Mouse (Mus musculus) forebrain, embryonic 16.5 days (tissue): Measurements from ENCODE around the gene Olfr77. TPM values are rescaled to one million over a fixed set of nuclear protein-coding genes. Genes with fewer than 3 reads are reported as not detected.

Experiments used
- ATAC-seq: fragments of 200-750 bp; cut with Nextera tagmentation; 2 replicates; pipeline ENCODE4 v1.8.0; 2017; ENCODE audit warnings: mild to moderate bottlenecking, moderate library complexity
- H3K27ac ChIP-seq: fragments of 300-500 bp; sonication (generic); 2 replicates; pipeline ENCODE4 v1.5.1; 2014; ENCODE audit warnings: low read length, control low read depth
- H3K27me3 ChIP-seq: fragments of 300-500 bp; sonication (generic); replicated peaks from 2 replicates; pipeline ENCODE4 v1.6.1; 2014; ENCODE audit warnings: low read length; ENCODE audit not compliant: control insufficient read depth, insufficient read depth
- H3K36me3 ChIP-seq: fragments of 300-500 bp; sonication (generic); 2 replicates; pipeline ENCODE4 v1.6.1; 2014; ENCODE audit not compliant: control insufficient read depth, insufficient read depth
- H3K4me1 ChIP-seq: fragments of 300-500 bp; sonication (generic); replicated peaks from 2 replicates; pipeline ENCODE4 v1.6.1; 2014; ENCODE audit warnings: low read length; ENCODE audit not compliant: control insufficient read depth, insufficient read depth
- H3K4me2 ChIP-seq: fragments of 300-500 bp; sonication (generic); 2 replicates; pipeline ENCODE4 v1.6.1; 2014; ENCODE audit warnings: mild to moderate bottlenecking, low read length, control low read depth
- H3K4me3 ChIP-seq: fragments of 300-500 bp; sonication (generic); replicated peaks from 2 replicates; pipeline ENCODE4 v1.5.1; 2014; ENCODE audit warnings: mild to moderate bottlenecking, low read length, control low read depth
- H3K9ac ChIP-seq: fragments of 300-500 bp; sonication (generic); replicated peaks from 2 replicates; pipeline ENCODE4 v1.6.1; 2014; ENCODE audit warnings: low read depth, low read length, control low read depth
- H3K9me3 ChIP-seq: fragments of 300-500 bp; sonication (generic); 2 replicates; pipeline ENCODE4 v1.6.1; 2016; ENCODE audit warnings: low read length; ENCODE audit not compliant: control insufficient read depth
- WGBS: fragments of 180-500 bp; shearing (Covaris S2); extraction: QIAGEN DNeasy Blood & Tissue Kit; methylation state at CpG from one replicate; pipeline ENCODE4 v1.1.7; 2014; 5-methylcytosine and 5-hydroxymethylcytosine counted together
- polyA plus RNA-seq: library from polyadenylated mRNA; unstranded; fragments of >200 nt; fragmentation: Nextera tagmentation; extraction: Ambion mirVana; gene quantifications from 2 replicates; pipeline ENCODE4 v1.2.1, GENCODE M21; 2015

Olfr77 gene
- polyA plus RNA-seq, result 0.14 and 0.17 TPM in 2 replicates

- Histone ChIP-seq H3K36me3 (no peaks in the 10 kb centered on the region), H3K9ac (no peak within 1 kb of the TSS), H3K4me1 (no peaks in the 10 kb centered on the region), H3K4me2 (no peak within 1 kb of the TSS), H3K27me3 (no peaks in the 10 kb centered on the region), H3K9me3 (no peaks in the 10 kb centered on the region), H3K4me3 (no peak within 1 kb of the TSS), H3K27ac (no peak within 1 kb of the TSS)
- ATAC-seq, result no peak
- WGBS, result 89% methylated on average over 2 of the region's 2 CpGs
These were observed at the start of gene Olfr77 for GRCm38 (mm10) chr9:19916565-19916964. Olfr77 (plus strand) TSS chr9:19916865.

- Histone ChIP-seq H3K27ac (no peak within 1 kb of the TSS), H3K9me3 (peaks cover 7% of the 10 kb centered on the region), H3K4me1 (no peaks in the 10 kb centered on the region), H3K36me3 (no peaks in the 10 kb centered on the region), H3K4me3 (no peak within 1 kb of the TSS), H3K4me2 (no peak within 1 kb of the TSS), H3K27me3 (no peaks in the 10 kb centered on the region), H3K9ac (no peak within 1 kb of the TSS)
- ATAC-seq, result no peak
These were observed 28.8 kb upstream of the Olfr77 start, which contains the start of gene Olfr862 for GRCm38 (mm10) chr9:19887904-19888303. Olfr862 (minus strand) TSS chr9:19888004.

GRCm38 (mm10) chr9:19911170-19911569 is 5.5 kb upstream of the Olfr77 start:
- Histone ChIP-seq H3K4me3 (no peak overlapping the region), H3K4me1 (no peaks in the 10 kb centered on the region), H3K27me3 (no peaks in the 10 kb centered on the region), H3K9ac (no peak overlapping the region), H3K27ac (no peak overlapping the region), H3K36me3 (no peaks in the 10 kb centered on the region), H3K9me3 (peaks cover 3% of the 10 kb centered on the region; the same call in 1 of the 2 replicates), H3K4me2 (no peak overlapping the region)
- 57% methylated on average over 4 of the region's 4 CpGs for WGBS
- no peak for ATAC-seq

Other genes with a start within 250 kb of the Olfr77 start
- not detected in 2 replicates for gene Olfr857, start 207.4 kb upstream of the Olfr77 start, polyA plus RNA-seq
- not detected in 2 replicates for gene Olfr58, start 136.6 kb upstream of the Olfr77 start, polyA plus RNA-seq
- not detected in 2 replicates for gene Olfr859, start 112.0 kb upstream of the Olfr77 start, polyA plus RNA-seq
- not detected in 2 replicates for gene Olfr860, start 67.1 kb upstream of the Olfr77 start, polyA plus RNA-seq
- not detected in 2 replicates for gene Olfr862, start 28.9 kb upstream of the Olfr77 start, polyA plus RNA-seq
- not detected in 2 replicates for gene Olfr866, start 111.2 kb downstream of the Olfr77 start, polyA plus RNA-seq
- not detected in 2 replicates for gene Olfr867, start 140.7 kb downstream of the Olfr77 start, polyA plus RNA-seq
- gene Olfr868, start 181.8 kb downstream of the Olfr77 start, polyA plus RNA-seq, result not detected in 2 replicates
- gene Olfr869, start 212.1 kb downstream of the Olfr77 start, polyA plus RNA-seq, result not detected in 2 replicates